Mouse (Mus musculus): ENCODE data around the gene Gm17577. TPM values are rescaled to one million over a fixed set of nuclear protein-coding genes. Genes with fewer than 3 reads are reported as not detected.

The Gm17577 gene
- not detected for total RNA-seq (2023)

DNA sequence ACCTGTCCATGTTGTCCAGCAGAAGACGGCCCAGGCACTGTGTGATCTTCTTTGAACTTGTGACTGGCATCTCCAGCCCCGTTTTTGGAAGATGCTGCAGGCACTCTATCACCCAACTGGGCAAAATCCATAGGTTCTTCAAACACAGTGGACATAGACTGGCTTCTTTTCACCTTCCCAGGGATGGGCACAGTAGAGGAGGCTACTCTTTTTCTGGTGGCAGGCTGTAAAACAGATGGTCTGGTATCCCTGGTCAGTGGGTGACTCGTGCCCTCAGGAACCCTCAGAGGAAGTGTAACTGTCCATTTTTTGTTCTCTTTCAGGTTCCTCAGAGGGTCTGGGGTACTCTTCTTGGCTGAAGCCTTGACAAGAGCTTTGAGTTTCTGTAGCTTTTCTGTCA lies at the start of gene Gm17577:
TSS of gene Gm17577 (minus strand) at position 101 of the 400 bp plus-strand sequence.

DNA sequence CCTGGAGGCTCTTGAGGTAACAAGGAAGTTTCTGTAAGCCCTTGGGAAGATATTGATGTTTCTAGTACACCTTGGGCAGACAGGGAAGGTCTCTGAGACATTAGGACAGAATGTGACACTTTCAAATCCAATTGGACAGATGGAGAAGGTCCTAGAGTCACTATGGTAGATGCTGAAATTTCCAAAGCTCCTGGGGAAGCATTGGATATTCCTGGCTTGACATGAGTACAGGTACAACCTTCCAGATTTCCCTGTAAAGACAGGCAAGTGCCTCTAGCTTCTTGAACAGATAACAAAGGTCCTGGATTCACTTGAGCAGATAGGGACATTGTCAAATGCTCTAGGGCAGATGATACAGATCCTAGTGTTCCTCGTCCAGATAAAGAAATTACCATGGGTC lies 24.3 kb downstream of the Gm17577 start, which contains the start of gene Srsx:
TSS of gene Srsx (minus strand) at position 101 of the 400 bp plus-strand sequence.

Other genes starting within 250 kb of the Gm17577 start
- not detected for gene Gm17521, start 217.2 kb downstream of the Gm17577 start, total RNA-seq (2023)
- 2.1 TPM for gene Cldn34c1, start 143.4 kb downstream of the Gm17577 start, total RNA-seq (2023)
- gene Srsx, start 24.4 kb downstream of the Gm17577 start, total RNA-seq (2023): not detected